Mouse (Mus musculus): ENCODE data around the gene Grik1. TPM values are rescaled to one million over a fixed set of nuclear protein-coding genes. Genes with fewer than 3 reads are reported as not detected.

Grik1 gene
- polyA plus RNA-seq (2017; shearing (Covaris generic)) = not detected

GRCm38 (mm10) chr16:88290132-88290772 lies at the start of gene Grik1:
Grik1 (minus strand) TSS chr16:88290265.
- no peak for ATAC-seq

- no peak for ATAC-seq
These were observed 4.1 kb upstream of the Grik1 start for GRCm38 (mm10) chr16:88294209-88294608.

GRCm38 (mm10) chr16:88289421-88290081 lies 514 bp downstream of the Grik1 start:
- no peak for ATAC-seq

- ATAC-seq = no peak
These were observed 31.7 kb downstream of the Grik1 start for GRCm38 (mm10) chr16:88258407-88258806.

GRCm38 (mm10) chr16:88257072-88257471 lies 33.0 kb downstream of the Grik1 start:
- ATAC-seq = no peak

GRCm38 (mm10) chr16:88256101-88256500 lies 34.0 kb downstream of the Grik1 start:
- no peak for ATAC-seq

- no peak for ATAC-seq
These were observed 37.4 kb downstream of the Grik1 start for GRCm38 (mm10) chr16:88252676-88253075.

GRCm38 (mm10) chr16:88251049-88251448 lies 39.0 kb downstream of the Grik1 start:
- no peak for ATAC-seq

GRCm38 (mm10) chr16:88249825-88250224 lies 40.2 kb downstream of the Grik1 start:
- ATAC-seq = no peak

- no peak for ATAC-seq
These were observed 42.5 kb downstream of the Grik1 start for GRCm38 (mm10) chr16:88247586-88247985.

- ATAC-seq = no peak
These were observed 45.4 kb downstream of the Grik1 start for GRCm38 (mm10) chr16:88244658-88245057.

GRCm38 (mm10) chr16:88225616-88226015 lies 64.4 kb downstream of the Grik1 start:
- no peak for ATAC-seq

- no peak for ATAC-seq
These were observed 68.1 kb downstream of the Grik1 start for GRCm38 (mm10) chr16:88221932-88222331.

GRCm38 (mm10) chr16:88212531-88212930 lies 77.5 kb downstream of the Grik1 start:
- no peak for ATAC-seq

- ATAC-seq = no peak
These were observed 78.2 kb downstream of the Grik1 start for GRCm38 (mm10) chr16:88211852-88212251.

- ATAC-seq = no peak
These were observed 85.7 kb downstream of the Grik1 start for GRCm38 (mm10) chr16:88204400-88204799.

GRCm38 (mm10) chr16:88203985-88204384 lies 86.1 kb downstream of the Grik1 start:
- no peak for ATAC-seq

- no peak for ATAC-seq
These were observed 102.5 kb downstream of the Grik1 start for GRCm38 (mm10) chr16:88187433-88188037.

- no peak for ATAC-seq
These were observed 111.3 kb downstream of the Grik1 start for GRCm38 (mm10) chr16:88178813-88179212.

- ATAC-seq = no peak
These were observed 112.7 kb downstream of the Grik1 start for GRCm38 (mm10) chr16:88177364-88177763.

GRCm38 (mm10) chr16:88174083-88174721 lies 115.9 kb downstream of the Grik1 start:
- no peak for ATAC-seq

GRCm38 (mm10) chr16:88166547-88166946 lies 123.5 kb downstream of the Grik1 start:
- ATAC-seq = no peak

- ATAC-seq = no peak
These were observed 147.5 kb downstream of the Grik1 start for GRCm38 (mm10) chr16:88142574-88142973.
